Mouse (Mus musculus): ENCODE results near the gene A630095N17Rik. TPM values are rescaled to one million over a fixed set of nuclear protein-coding genes. Genes with fewer than 3 reads are reported as not detected.

The A630095N17Rik gene
- polyA plus RNA-seq, 1 experiment from 2014 or later = not detected

- Histone ChIP-seq H3K4me2 (peak overlapping the region; percentile 100), H3K36me3 (peaks cover 69% of the 10 kb centered on the region), H3K9ac (peak overlapping the region; percentile 84), H3K9me3 (no peaks in the 10 kb centered on the region), H3K27me3 (no peaks in the 10 kb centered on the region), H3K4me3 (peak overlapping the region; percentile 59), H3K4me1 (replicated peaks) (peaks cover 30% of the 10 kb centered on the region), H3K27ac (peak overlapping the region; percentile 81)
- ATAC-seq (ENCODE audit: low FRiP score) = peak; percentile 60
- WGBS = 10% methylated on average over 23 of the region's 23 CpGs
These were observed 52.4 kb downstream of the A630095N17Rik start for GRCm38 (mm10) chr1:75179334-75180104.

Small RNA genes within 50 kb of the gene (microRNA-seq; reads per million reads assigned to microRNA genes)
- not detected for gene Gm27943

Other genes starting within 250 kb of the A630095N17Rik start
- 8.3 and 10.0 TPM in 2 replicates for gene Nhej1, start 106.9 kb downstream of the A630095N17Rik start, polyA plus RNA-seq (2015; fragmentation: Nextera tagmentation; extraction: Ambion mirVana)
- 0.09 TPM in 1 of 2 replicates, not detected in the other for gene Slc23a3, start 98.2 kb downstream of the A630095N17Rik start, polyA plus RNA-seq (2015; fragmentation: Nextera tagmentation; extraction: Ambion mirVana)
- 60.0 and 66.0 TPM in 2 replicates for gene Cnppd1, start 89.4 kb downstream of the A630095N17Rik start, polyA plus RNA-seq (2015; fragmentation: Nextera tagmentation; extraction: Ambion mirVana)
- 106 and 114 TPM in 2 replicates for gene Retreg2, start 89.3 kb downstream of the A630095N17Rik start, polyA plus RNA-seq (2015; fragmentation: Nextera tagmentation; extraction: Ambion mirVana)
- 40.8 and 43.2 TPM in 2 replicates for gene Zfand2b, start 63.5 kb downstream of the A630095N17Rik start, polyA plus RNA-seq (2015; fragmentation: Nextera tagmentation; extraction: Ambion mirVana)
- 38.4 and 40.3 TPM in 2 replicates for gene Abcb6, start 51.7 kb downstream of the A630095N17Rik start, polyA plus RNA-seq (2015; fragmentation: Nextera tagmentation; extraction: Ambion mirVana)
- 23.4 and 24.5 TPM in 2 replicates for gene Ankzf1, start 40.0 kb downstream of the A630095N17Rik start, polyA plus RNA-seq (2015; fragmentation: Nextera tagmentation; extraction: Ambion mirVana)
- gene Atg9a, start 39.9 kb downstream of the A630095N17Rik start, polyA plus RNA-seq (2015; fragmentation: Nextera tagmentation; extraction: Ambion mirVana) = 44.7 and 47.7 TPM in 2 replicates
- 19.9 and 22.5 TPM in 2 replicates for gene Glb1l, start 21.3 kb downstream of the A630095N17Rik start, polyA plus RNA-seq (2015; fragmentation: Nextera tagmentation; extraction: Ambion mirVana)
- gene Stk16, start 21.3 kb downstream of the A630095N17Rik start, polyA plus RNA-seq (2015; fragmentation: Nextera tagmentation; extraction: Ambion mirVana) = 138 and 145 TPM in 2 replicates
- gene Tuba4a, start 12.2 kb downstream of the A630095N17Rik start, polyA plus RNA-seq (2015; fragmentation: Nextera tagmentation; extraction: Ambion mirVana) = 6.5 and 7.1 TPM in 2 replicates
- 59.7 and 62.3 TPM in 2 replicates for gene Dnajb2, start 4.3 kb upstream of the A630095N17Rik start, polyA plus RNA-seq (2015; fragmentation: Nextera tagmentation; extraction: Ambion mirVana)
- gene Ptprn, start 32.4 kb upstream of the A630095N17Rik start, polyA plus RNA-seq (2015; fragmentation: Nextera tagmentation; extraction: Ambion mirVana) = 15.6 and 17.6 TPM in 2 replicates
- 131 and 140 TPM in 2 replicates for gene Resp18, start 46.3 kb upstream of the A630095N17Rik start, polyA plus RNA-seq (2015; fragmentation: Nextera tagmentation; extraction: Ambion mirVana)
- 161 and 170 TPM in 2 replicates for gene Dnpep, start 85.9 kb upstream of the A630095N17Rik start, polyA plus RNA-seq (2015; fragmentation: Nextera tagmentation; extraction: Ambion mirVana)
- 1.8 and 2.9 TPM in 2 replicates for gene Des, start 128.2 kb upstream of the A630095N17Rik start, polyA plus RNA-seq (2015; fragmentation: Nextera tagmentation; extraction: Ambion mirVana)
- gene Speg, start 143.2 kb upstream of the A630095N17Rik start, polyA plus RNA-seq (2015; fragmentation: Nextera tagmentation; extraction: Ambion mirVana) = 15.9 and 16.0 TPM in 2 replicates
- 84.0 and 84.4 TPM in 2 replicates for gene Gmppa, start 203.8 kb upstream of the A630095N17Rik start, polyA plus RNA-seq (2015; fragmentation: Nextera tagmentation; extraction: Ambion mirVana)
- gene Asic4, start 218.3 kb upstream of the A630095N17Rik start, polyA plus RNA-seq (2015; fragmentation: Nextera tagmentation; extraction: Ambion mirVana) = 25.9 and 29.3 TPM in 2 replicates
- 32.4 and 33.8 TPM in 2 replicates for gene Chpf, start 247.2 kb upstream of the A630095N17Rik start, polyA plus RNA-seq (2015; fragmentation: Nextera tagmentation; extraction: Ambion mirVana)
- gene Tmem198, start 247.4 kb upstream of the A630095N17Rik start, polyA plus RNA-seq (2015; fragmentation: Nextera tagmentation; extraction: Ambion mirVana) = 43.7 and 45.0 TPM in 2 replicates